Mouse (Mus musculus): ENCODE data around the gene 1700123O20Rik.

The 1700123O20Rik gene

GRCm38 (mm10) chr14:54678657-54679304, 7.2 kb upstream of the 1700123O20Rik start:
- no peak for DNase-seq

- no peak for DNase-seq
These were observed 3.6 kb upstream of the 1700123O20Rik start for GRCm38 (mm10) chr14:54682396-54682795.

- no peak for DNase-seq
These were observed 545 bp upstream of the 1700123O20Rik start for GRCm38 (mm10) chr14:54685471-54685870.

- DNase-seq = peak; percentile 100
These were observed 617 bp downstream of the 1700123O20Rik start, which contains the start of gene Acin1 for GRCm38 (mm10) chr14:54686522-54687143. Acin1 (minus strand) TSS chr14:54686931.

- DNase-seq = no peak
These were observed 1.2 kb downstream of the 1700123O20Rik start for GRCm38 (mm10) chr14:54687251-54687650.

GRCm38 (mm10) chr14:54695042-54695441, 9.0 kb downstream of the 1700123O20Rik start:
- DNase-seq = no peak

- no peak for DNase-seq
These were observed 10.7 kb downstream of the 1700123O20Rik start for GRCm38 (mm10) chr14:54696752-54697151.

- no peak for DNase-seq
These were observed 12.7 kb downstream of the 1700123O20Rik start, which contains the start of gene Gm29776 for GRCm38 (mm10) chr14:54698733-54699132. Gm29776 (minus strand) TSS chr14:54698833.

- no peak for DNase-seq
These were observed 13.6 kb downstream of the 1700123O20Rik start for GRCm38 (mm10) chr14:54699586-54699985.

- DNase-seq = peak; percentile 70
These were observed 15.3 kb downstream of the 1700123O20Rik start for GRCm38 (mm10) chr14:54701298-54701697.

- no peak for DNase-seq
These were observed 17.2 kb downstream of the 1700123O20Rik start for GRCm38 (mm10) chr14:54703207-54703606.

- no peak for DNase-seq
These were observed 19.8 kb downstream of the 1700123O20Rik start for GRCm38 (mm10) chr14:54705844-54706243.

GRCm38 (mm10) chr14:54706589-54707320, 20.7 kb downstream of the 1700123O20Rik start:
- no peak for DNase-seq

GRCm38 (mm10) chr14:54709054-54709453, 23.0 kb downstream of the 1700123O20Rik start:
- no peak for DNase-seq

GRCm38 (mm10) chr14:54712074-54712473, 26.1 kb downstream of the 1700123O20Rik start, which contains the start of gene Cebpe:
Cebpe (minus strand) TSS chr14:54712174.
- DNase-seq = no peak

- no peak for DNase-seq
These were observed 26.8 kb downstream of the 1700123O20Rik start for GRCm38 (mm10) chr14:54712861-54713260.

- DNase-seq = peak; percentile 86
These were observed 28.1 kb downstream of the 1700123O20Rik start for GRCm38 (mm10) chr14:54714121-54714520.

GRCm38 (mm10) chr14:54714617-54715081, 28.6 kb downstream of the 1700123O20Rik start:
- no peak for DNase-seq

GRCm38 (mm10) chr14:54715402-54715801, 29.4 kb downstream of the 1700123O20Rik start:
- DNase-seq = no peak

GRCm38 (mm10) chr14:54720041-54720440, 34.0 kb downstream of the 1700123O20Rik start:
- DNase-seq = no peak

GRCm38 (mm10) chr14:54720654-54721350, 34.8 kb downstream of the 1700123O20Rik start:
- DNase-seq = peak; percentile 61

GRCm38 (mm10) chr14:54721711-54722110, 35.7 kb downstream of the 1700123O20Rik start:
- peak; percentile 45 for DNase-seq

- DNase-seq = no peak
These were observed 38.0 kb downstream of the 1700123O20Rik start for GRCm38 (mm10) chr14:54724049-54724448.

All from cerebellum, adult 8-10 months (tissue).